Mouse (Mus musculus): ENCODE measurements around the gene Fbxo42. TPM values are rescaled to one million over a fixed set of nuclear protein-coding genes. Genes with fewer than 3 reads are reported as not detected.
"Not testable (repeated sequence)": the region's sequence is repeated elsewhere in the genome, so short reads cannot be mapped to it uniquely, and the experiment has no call there.

Fbxo42 gene
- total RNA-seq, 2 experiments from 2014 or later = 15.5 to 16.3 TPM

DNA sequence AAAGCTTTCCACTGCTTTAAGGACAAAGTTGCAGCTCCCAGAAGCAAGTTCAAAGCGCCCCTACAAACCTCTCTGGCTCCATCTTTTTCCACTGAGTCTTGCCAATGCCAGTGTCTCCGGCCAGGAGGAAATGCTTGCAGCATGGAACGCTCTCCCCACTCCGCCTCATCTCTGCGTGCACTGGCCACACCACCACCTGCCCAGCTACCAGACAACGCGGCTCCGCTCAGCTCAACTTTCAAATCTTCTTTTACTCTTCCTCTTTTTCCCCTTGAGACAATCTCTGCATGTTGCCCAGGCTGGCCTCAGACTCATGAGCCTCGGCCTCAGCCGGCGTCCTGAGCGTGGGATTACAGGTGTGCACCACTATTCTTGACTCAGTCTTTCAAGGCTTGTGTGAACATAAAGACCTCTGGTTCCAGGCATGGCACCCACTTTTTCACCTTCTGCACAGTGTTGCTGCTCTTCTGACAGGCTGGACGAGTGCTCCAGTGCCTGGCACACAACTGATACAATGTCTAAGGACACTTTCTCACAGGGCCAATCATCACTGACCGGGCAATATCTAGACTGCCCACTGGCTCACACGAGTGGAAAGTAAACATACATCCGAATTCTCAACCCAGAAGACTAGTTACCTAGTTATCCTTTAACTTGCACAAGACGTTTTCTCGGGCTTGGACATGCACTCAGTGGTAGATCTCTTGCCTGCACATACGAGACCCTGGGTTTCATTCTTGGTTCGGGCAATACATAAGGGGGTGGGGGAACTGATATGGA lies 12.8 kb upstream of the Fbxo42 start:
- DNase-seq (ENCODE audit: low spot score in 2 of 2) = peak; percentile 40 to 45

DNA sequence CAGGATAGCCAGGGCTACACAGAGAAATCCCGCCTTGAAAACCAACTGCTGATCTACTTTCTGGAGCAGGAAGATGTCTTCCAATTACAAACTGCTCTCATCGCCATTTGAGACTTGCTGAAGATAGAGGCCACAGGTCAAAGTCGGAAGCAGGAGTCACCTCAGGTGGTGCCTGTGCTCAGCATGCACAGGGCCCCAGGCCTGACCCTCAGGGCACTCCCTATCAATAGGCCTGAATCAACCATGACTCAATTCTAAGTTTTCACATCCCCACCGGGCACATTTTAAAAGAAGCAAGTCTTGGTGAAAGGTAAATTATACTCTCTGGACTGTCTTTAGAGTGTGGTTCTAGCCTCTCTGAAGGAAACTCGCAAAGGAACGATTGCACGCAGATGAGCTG lies 11.6 kb upstream of the Fbxo42 start:
- DNase-seq (ENCODE audit: low spot score in 2 of 2) = no peak

GRCm38 (mm10) chr4:141137740-141138139 lies 10.0 kb upstream of the Fbxo42 start:
- DNase-seq (ENCODE audit: low spot score in 2 of 2) = not testable (repeated sequence)

- DNase-seq (ENCODE audit: low spot score in 2 of 2) = no peak
These were observed 9.1 kb upstream of the Fbxo42 start for GRCm38 (mm10) chr4:141138425-141139115.

- peak; percentile 98 to 99 for DNase-seq (ENCODE audit: low spot score in 2 of 2)
These were observed 8.4 kb upstream of the Fbxo42 start, which contains the start of gene Szrd1 for GRCm38 (mm10) chr4:141139116-141139970. Szrd1 (minus strand) TSS chr4:141139775.

- DNase-seq (ENCODE audit: low spot score in 2 of 2) = not testable (repeated sequence)
These were observed 7.4 kb upstream of the Fbxo42 start for GRCm38 (mm10) chr4:141140354-141140753.

DNA sequence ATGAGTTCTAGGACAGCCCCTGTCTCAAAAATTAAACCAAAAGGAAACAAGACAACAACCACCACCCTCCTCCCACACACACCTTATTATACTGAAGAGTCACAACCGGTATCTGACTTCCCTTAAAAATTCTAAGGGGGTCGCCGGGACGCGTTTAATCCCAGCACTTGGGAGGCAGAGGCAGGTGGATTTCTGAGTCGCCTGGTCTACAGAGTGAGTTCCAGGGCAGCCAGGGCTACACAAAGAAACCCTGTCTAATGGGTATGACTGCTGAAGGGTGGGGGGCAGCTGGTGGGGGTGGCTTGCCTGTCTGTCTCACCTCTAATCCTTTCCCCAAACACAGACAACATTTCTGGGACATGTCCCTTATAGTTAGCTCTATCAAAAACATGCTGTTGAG lies 6.7 kb upstream of the Fbxo42 start:
- DNase-seq (ENCODE audit: low spot score in 2 of 2) = no peak

DNA sequence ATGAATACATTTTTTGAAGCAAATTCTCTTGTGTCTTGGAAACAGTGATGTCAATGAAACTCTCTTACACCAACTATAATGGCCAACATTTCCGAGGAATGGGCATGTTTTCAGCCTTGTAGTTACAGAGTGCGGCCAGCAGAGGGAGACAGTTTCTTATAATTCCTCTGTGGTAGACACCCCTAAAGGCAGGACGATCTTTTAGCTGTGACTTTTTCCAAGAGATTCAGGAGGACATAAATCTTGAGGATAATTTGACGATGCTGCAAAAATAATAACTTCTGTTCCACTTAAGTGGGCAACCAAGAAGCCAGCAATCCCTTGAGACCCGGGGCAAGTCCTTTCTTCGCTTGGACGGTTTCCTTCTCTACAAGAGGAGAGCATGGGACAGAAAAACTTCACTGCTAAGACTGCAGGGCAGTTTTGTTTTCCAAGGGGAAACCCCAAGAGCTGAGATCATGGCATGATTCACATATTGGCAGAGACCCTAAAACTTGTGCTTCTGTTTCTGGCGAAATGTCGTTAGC lies 5.4 kb upstream of the Fbxo42 start:
- peak; percentile 52 to 69 for DNase-seq (ENCODE audit: low spot score in 2 of 2)

DNA sequence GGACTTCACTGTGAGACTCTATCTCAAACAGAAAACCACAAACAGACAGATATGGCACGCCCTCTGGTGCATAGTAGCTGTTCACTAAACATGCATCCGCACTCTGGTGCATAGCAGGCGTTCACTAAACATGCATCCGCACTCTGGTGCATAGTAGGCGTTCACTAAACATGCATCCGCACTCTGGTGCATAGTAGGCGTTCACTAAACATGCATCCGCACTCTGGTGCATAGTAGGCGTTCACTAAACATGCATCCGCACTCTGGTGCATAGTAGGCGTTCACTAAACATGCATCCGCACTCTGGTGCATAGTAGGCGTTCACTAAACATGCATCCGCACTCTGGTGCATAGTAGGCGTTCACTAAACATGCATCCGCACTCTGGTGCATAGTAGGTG lies 2.6 kb upstream of the Fbxo42 start:
- DNase-seq (ENCODE audit: low spot score in 2 of 2) = not testable (repeated sequence)

GRCm38 (mm10) chr4:141146491-141147033 lies 1.2 kb upstream of the Fbxo42 start:
- no peak for DNase-seq (ENCODE audit: low spot score in 2 of 2)

- peak in 1 of 2 experiments; percentile 34 for DNase-seq (ENCODE audit: low spot score in 2 of 2)
These were observed 492 bp downstream of the Fbxo42 start for GRCm38 (mm10) chr4:141148009-141148801.

GRCm38 (mm10) chr4:141149116-141149515 lies 1.4 kb downstream of the Fbxo42 start:
- DNase-seq (ENCODE audit: low spot score in 2 of 2) = no peak

DNA sequence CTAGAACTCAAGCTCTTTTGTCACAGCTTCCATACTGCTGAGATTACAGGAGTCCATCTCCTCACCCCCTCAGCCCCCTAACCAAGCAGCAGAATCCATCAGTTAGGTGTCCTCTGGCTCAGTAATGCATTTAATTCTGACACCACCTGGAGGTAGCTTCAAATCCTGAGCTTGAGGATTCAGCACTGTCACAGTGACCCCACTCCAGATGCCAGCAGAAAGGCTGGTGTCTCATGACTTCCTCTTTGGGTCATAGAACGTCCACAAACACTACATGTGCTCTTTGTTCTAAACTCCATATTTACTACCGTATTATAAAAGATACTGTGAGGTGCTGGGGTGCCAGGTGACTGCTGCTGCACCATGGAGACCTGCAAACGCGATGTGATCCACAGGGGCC lies 9.8 kb downstream of the Fbxo42 start:
- DNase-seq (ENCODE audit: low spot score in 2 of 2) = no peak

DNA sequence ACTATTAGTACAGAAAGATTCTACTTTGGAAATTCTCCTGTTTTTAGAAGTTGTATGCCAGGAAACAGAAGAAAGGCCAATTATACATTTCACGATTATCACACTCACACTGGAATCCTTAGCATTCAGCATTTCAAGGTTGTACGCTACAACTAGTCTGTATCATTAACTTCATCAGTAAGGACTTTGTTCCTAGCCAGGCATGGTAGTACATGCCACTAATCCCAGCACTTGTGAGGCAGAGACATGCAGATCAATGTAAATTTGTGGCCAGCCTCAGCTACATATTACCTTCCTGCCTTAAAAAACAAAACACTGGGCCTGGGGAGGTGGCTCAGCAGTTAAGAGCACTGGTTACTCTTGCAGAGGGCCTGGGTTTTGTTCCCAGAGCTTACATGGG lies 10.9 kb downstream of the Fbxo42 start:
- no peak for DNase-seq (ENCODE audit: low spot score in 2 of 2)

- DNase-seq (ENCODE audit: low spot score in 2 of 2) = no peak
These were observed 11.4 kb downstream of the Fbxo42 start for GRCm38 (mm10) chr4:141159093-141159492.

DNA sequence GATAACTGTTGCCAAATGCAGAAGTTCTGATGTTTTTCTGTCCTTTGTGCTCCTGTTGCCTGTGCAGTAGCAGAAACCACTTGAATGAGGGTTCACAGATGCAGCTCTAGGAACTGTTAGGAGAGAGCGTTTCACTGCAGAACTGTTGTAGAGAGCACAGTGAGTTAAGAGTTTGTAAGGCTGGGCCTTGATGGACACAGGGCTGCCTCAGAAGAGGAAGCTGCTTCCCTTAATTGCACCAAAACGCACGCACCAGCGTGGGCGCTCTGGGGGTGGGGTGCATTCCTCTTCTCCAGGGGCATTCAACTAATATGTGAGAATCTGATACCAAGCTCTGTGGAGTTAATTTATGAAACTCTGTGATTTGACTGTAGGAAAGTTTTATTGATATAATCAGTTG lies 12.0 kb downstream of the Fbxo42 start:
- DNase-seq (ENCODE audit: low spot score in 2 of 2) = no peak

- DNase-seq (ENCODE audit: low spot score in 2 of 2) = no peak
These were observed 12.5 kb downstream of the Fbxo42 start for GRCm38 (mm10) chr4:141160193-141160592.

DNA sequence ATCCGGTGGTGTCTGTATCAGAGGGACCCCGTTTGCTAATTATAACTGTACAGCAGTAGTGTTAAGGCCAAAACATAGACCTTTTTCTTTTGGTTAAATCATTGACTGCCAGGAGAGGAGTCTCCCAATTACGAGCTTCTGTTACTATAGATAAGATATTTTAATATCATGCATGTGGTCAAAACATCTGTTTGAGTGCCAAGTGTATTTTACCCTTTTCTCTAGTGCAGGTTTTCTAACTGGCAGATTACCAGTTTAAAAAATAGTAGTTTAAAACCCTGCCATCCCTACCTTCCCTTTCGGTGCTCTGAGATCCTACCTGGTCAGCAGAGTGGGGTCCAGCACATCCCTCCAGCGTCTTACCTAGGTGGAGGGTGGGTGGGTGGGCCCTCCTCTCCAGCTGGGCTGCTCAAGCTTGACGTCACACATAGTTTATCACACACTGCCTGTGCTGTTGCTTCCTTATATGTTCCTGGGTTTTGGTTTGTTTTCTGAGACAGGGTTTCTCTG lies 14.0 kb downstream of the Fbxo42 start:
- DNase-seq (ENCODE audit: low spot score in 2 of 2) = no peak

- no peak for DNase-seq (ENCODE audit: low spot score in 2 of 2)
These were observed 16.0 kb downstream of the Fbxo42 start for GRCm38 (mm10) chr4:141163729-141164128.

DNA sequence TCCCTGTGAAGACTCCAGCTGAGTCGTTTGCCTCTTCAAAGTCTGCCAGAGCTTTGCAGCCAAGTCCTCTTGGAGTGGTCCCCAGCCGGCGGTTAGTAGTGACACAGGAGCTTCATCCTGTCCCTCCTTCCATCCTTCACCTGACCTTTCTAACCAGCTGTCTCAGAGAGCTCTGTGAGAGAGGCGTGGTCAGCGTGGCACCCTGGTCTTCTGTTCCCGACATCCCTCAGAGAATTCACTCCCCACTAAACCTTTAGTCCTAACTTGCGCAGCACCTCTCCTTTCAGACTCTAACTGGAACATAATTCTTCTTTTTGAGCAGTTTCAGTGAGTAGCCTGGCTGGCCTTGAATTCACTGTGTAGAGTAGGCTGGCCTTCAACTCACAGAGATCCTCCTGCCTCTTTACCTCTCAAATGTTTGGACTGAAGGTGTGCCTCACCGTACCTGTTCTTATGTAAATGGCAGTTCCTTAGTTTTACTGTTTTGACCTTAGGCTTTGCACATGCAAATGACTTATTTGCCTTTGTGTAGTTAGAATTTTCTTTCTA lies 18.1 kb downstream of the Fbxo42 start:
- DNase-seq (ENCODE audit: low spot score in 2 of 2) = no peak

Measured in gastrocnemius, postnatal 4 days (tissue).